Mouse (Mus musculus): ENCODE measurements around the gene Cabp1.

Cabp1 gene

DNA sequence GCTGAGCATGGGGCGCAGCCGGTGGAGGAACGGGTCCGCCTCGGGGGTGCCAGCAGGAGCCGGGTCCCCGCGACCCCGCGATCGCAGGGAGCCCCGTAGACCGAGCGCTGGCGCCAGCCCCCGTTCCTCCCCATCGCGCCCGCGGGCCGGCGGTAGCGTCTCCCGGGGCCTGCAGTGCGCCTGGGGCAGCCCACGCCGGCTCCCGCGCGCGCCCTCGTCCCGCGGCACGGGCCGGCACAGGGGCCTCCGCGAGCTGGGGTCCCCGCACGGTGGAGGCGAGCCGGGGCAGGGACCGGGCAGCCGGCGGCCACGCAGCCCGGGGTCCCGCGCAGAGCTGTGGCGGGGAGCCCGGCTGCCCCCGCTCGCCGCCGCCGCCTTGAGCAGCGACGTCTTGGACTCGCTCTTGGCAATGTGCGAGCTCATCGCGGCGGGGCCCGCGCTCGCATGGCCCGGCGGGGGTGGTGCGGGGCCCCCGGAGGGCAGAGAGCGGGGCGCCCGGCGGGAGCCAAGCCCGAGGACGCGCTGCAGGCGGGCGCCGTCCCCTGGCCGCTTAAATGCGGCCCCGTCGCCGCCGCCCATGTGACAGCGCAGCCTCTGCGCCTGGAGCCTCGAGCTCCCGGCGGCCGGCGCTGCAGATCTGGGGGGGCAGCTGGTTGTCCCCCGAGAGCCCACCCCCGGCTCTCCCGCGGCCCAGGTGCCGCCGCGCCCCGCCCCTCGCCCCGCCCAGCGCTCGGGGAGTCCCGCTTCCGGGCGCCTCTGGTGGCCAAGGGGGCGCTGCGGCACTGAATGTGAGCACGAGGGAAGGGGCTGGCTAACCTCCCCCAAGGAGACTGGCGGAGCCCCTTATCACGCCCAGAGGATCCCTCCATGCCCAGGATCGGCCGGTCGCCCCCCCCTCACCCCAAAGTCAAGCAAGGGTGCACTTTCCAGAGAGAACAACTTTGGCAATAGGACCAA is at the start of gene Cabp1:
TSS of gene Cabp1 (minus strand) at position 713 of the 957 bp plus-strand sequence.
- DNase-seq (ENCODE audit: low spot score in 2 of 2) = peak in 1 of 2 experiments; percentile 62

DNA sequence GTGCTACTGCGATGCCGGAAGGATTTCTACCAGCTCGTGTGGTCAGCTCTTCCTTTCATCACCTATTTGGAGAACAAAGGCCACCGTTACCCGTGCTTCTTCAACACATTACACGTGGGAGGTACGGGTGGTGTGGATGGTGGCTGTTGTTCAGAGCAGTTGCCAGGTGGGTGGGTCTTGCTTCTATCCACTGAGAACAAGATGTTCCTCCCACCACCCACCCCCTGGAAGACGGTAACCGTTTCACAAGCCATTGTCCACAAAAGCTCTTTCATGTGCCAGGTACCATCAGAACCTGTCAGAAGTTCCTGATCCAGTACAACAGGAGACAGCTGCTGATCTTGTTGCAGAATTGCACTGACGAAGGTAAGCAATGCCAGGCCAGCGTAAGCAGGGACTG is 46.0 kb upstream of the Cabp1 start:
- DNase-seq (ENCODE audit: low spot score in 2 of 2) = peak in 1 of 2 experiments; percentile 48

DNA sequence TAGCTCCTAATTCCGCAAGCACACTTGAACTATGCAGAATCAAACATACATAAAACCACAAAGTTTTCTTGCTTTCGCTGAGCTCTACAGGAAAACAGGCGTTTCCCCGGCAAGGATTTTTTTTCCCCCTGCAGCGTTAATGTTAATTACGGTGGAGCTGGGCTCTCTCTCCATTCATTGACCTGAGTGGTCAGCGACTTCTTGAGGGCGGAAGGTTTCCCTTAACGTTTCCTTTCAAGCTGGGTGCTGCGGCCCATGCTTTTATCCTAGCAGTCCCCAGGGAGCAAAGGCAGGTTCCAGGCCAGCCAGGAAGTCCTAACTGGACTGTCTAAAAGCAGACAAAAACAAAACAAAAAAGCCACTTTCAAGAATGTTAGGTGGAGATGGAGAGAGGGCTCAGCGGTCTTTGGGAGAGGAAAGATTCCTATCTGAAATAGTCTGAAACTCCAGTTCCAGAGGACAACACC is 44.6 kb upstream of the Cabp1 start:
- no peak for DNase-seq (ENCODE audit: low spot score in 2 of 2)

GRCm38 (mm10) chr5:115237803-115238728 is 43.9 kb upstream of the Cabp1 start:
- peak; percentile 91 to 93 for DNase-seq (ENCODE audit: low spot score in 2 of 2)

- DNase-seq (ENCODE audit: low spot score in 2 of 2) = peak; percentile 92 to 94
Observed at GRCm38 (mm10) chr5:115235786-115236263, 41.6 kb upstream of the Cabp1 start, which contains the start of gene Pop5. Gene Pop5 (plus strand): TSS chr5:115235836.

GRCm38 (mm10) chr5:115235323-115235771 is 41.2 kb upstream of the Cabp1 start:
- DNase-seq (ENCODE audit: low spot score in 2 of 2) = peak; percentile 82 to 84

DNA sequence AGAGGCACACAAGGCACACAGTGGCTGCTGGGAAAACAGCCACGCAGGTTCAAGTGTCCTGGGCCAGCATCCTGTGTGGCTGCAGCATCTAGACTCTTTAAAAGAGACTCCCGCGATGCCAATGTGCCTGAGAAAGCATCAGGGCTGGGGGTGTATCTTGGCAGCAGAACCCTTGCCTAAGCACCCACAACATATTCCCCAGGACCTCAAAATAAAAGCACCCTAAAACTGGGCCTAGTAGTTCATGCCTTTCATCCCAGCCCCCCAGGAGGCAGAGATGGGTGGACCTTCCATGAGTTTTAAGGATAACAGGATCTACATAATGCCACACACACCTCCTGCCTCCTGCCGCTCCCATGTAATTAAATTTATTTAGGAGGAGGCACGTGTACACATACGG is 40.3 kb upstream of the Cabp1 start:
- DNase-seq (ENCODE audit: low spot score in 2 of 2) = peak in 1 of 2 experiments; percentile 37

GRCm38 (mm10) chr5:115233031-115233780 is 39.0 kb upstream of the Cabp1 start:
- no peak for DNase-seq (ENCODE audit: low spot score in 2 of 2)

- DNase-seq (ENCODE audit: low spot score in 2 of 2) = no peak
Observed at GRCm38 (mm10) chr5:115232516-115232915, 38.3 kb upstream of the Cabp1 start.

DNA sequence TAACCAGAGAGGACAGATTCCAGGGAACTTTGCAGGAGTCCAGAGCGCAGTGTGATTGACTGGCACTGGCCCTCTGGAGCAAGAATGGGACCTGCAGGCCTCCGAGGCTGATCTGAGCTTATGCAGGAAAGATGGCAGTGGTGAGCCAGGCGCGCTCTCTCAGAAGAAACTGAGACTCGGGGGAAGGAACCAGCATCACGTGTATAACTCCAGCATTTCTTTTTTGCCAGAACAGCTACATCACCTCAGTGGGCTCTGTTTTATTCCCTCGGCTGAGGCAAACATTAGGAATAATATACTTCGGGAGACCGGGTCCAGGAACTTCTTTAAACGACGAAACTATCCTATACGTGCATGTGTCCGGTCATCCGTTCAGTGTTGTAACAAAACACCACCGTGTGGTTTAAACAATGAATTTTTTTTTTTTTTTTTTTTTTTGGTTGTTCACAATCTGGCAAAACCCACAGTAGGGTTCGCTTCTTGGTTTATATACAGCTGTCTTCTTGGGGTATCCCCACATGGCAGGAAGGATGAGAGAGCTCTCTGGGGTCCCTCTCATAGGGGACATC is 37.5 kb upstream of the Cabp1 start:
- DNase-seq (ENCODE audit: low spot score in 2 of 2) = no peak

GRCm38 (mm10) chr5:115230830-115231551 is 36.8 kb upstream of the Cabp1 start:
- DNase-seq (ENCODE audit: low spot score in 2 of 2) = peak; percentile 51 to 68

- no peak for DNase-seq (ENCODE audit: low spot score in 2 of 2)
Observed at GRCm38 (mm10) chr5:115222485-115222884, 28.3 kb upstream of the Cabp1 start.

- peak; percentile 69 to 73 for DNase-seq (ENCODE audit: low spot score in 2 of 2)
Observed at GRCm38 (mm10) chr5:115220931-115221640, 26.9 kb upstream of the Cabp1 start.

DNA sequence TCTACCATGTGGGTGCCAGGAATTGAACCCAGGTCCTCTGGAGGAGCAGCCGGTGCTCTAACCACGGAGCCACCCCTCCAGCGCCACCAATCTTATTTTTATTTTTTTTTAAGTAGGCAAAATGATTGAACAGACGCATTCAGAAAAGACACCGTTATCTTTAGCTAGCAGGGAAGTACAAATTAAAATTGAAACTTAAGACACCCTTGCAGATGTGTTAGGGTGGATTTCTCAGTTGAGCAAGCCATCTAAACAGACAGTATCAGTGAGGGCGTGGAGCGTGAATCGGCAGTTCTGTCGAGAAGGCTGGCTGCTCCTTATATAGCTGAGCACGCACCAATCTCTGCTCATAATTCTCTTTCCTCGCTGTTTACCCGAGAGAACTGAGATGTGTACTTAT is 23.8 kb upstream of the Cabp1 start:
- no peak for DNase-seq (ENCODE audit: low spot score in 2 of 2)

GRCm38 (mm10) chr5:115215273-115216185 is 21.3 kb upstream of the Cabp1 start:
- DNase-seq (ENCODE audit: low spot score in 2 of 2) = no peak

DNA sequence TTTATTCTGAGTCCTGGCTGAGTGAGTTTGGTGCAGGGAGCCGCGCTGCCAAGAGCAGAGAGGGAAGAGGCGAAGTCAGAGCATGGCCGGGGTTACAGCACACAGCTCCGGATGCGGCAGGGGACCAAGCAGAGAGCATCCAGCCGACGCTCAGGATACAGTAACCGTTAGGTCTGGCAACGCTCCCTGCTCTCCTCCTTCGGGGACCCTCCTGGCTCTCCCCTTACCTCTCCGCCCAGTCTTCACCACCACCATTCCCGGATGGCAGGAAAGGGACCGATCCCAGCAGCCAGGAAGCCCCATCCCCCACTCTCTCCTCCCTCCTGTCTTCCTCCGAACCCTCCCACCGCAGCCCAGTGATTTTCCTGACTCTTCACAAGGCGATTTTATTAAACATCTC is 20.7 kb upstream of the Cabp1 start:
- peak in 1 of 2 experiments; percentile 78 for DNase-seq (ENCODE audit: low spot score in 2 of 2)

- peak in 1 of 2 experiments; percentile 47 for DNase-seq (ENCODE audit: low spot score in 2 of 2)
Observed at GRCm38 (mm10) chr5:115212861-115213260, 18.7 kb upstream of the Cabp1 start.

- DNase-seq (ENCODE audit: low spot score in 2 of 2) = no peak
Observed at GRCm38 (mm10) chr5:115212451-115212850, 18.3 kb upstream of the Cabp1 start.
